Comparison of ENCODE assay signal across 7 mouse cellular contexts in genomic region chr3:96634928-96635879, GRCm38 (mm10). TPM values are rescaled to one million over a fixed set of nuclear protein-coding genes. Genes with fewer than 3 reads are reported as not detected.
DNase-seq lines count a peak whose midpoint lies in the region; ATAC-seq lines count a peak whose summit lies in the region.

Gene Pex11b (plus strand): TSS chr3:96635376.
Gene Gm42957 (plus strand): TSS chr3:96635474.

- peak; percentile 87 for DNase-seq in adrenal gland, adult 8-10 months
- DNase-seq in embryo, embryonic 9.5 days (ENCODE audit: extremely low spot score), result peak; percentile 84
- DNase-seq in gastrocnemius, postnatal 4 days (ENCODE audit: low spot score in 2 of 2), result peak; percentile 82 to 90
- peak; percentile 93 to 94 for DNase-seq in left cerebral cortex, postnatal 36 days (ENCODE audit: low spot score in 2 of 2)
- peak; percentile 98 for DNase-seq in midbrain, embryonic 11.5 days (ENCODE audit: low spot score, missing footprints)
- DNase-seq in skeletal muscle tissue, adult 2 months (ENCODE audit: low read depth, low spot score), result peak; percentile 75

- peak within 1 kb of the TSS; percentile 79 for H3K27ac ChIP-seq in intestine, embryonic 16.5 days (ENCODE audit: low read length)
- H3K27ac ChIP-seq in midbrain, embryonic 11.5 days (ENCODE audit: low read depth, low read length), result peak within 1 kb of the TSS; percentile 37

- H3K4me1 ChIP-seq in intestine, embryonic 16.5 days (ENCODE audit: control insufficient read depth, insufficient read depth, low read length), result peaks cover 24% of the 10 kb centered on the region
- H3K4me1 ChIP-seq in midbrain, embryonic 11.5 days (ENCODE audit: control insufficient read depth, insufficient read depth, low read length), result peaks cover 10% of the 10 kb centered on the region

- WGBS in intestine, embryonic 16.5 days, result 2% methylated on average over 59 of the region's 60 CpGs
- 1% methylated on average over 60 of the region's 60 CpGs for WGBS in midbrain, embryonic 11.5 days

- 0 out of 2 replicates have a peak, but pooled peaks cover 3% of the 10 kb centered on the region for H3K36me3 ChIP-seq in intestine, embryonic 16.5 days (ENCODE audit: control insufficient read depth, insufficient read depth, low read length)
- peaks cover 7% of the 10 kb centered on the region; the same call in 1 of the 2 replicates for H3K36me3 ChIP-seq in midbrain, embryonic 11.5 days (ENCODE audit: control insufficient read depth, insufficient read depth, low read length)

- no peaks in the 10 kb centered on the region for H3K27me3 ChIP-seq in intestine, embryonic 16.5 days (replicated peaks; ENCODE audit: control insufficient read depth, insufficient read depth, low read length)
- no peaks in the 10 kb centered on the region for H3K27me3 ChIP-seq in midbrain, embryonic 11.5 days (ENCODE audit: control insufficient read depth, insufficient read depth, low read length)

- intact Hi-C loops in left cerebral cortex, postnatal 36 days (cut with DNase I), result loop anchor here (2.0 to 10.0 kb wide), 2 partner anchors 50 to 84 kb away; no protein-coding TSS in a partner anchor

- H3K9ac ChIP-seq in intestine, embryonic 16.5 days (ENCODE audit: low read depth, low read length), result peak within 1 kb of the TSS; percentile 94
- peak within 1 kb of the TSS; percentile 80 for H3K9ac ChIP-seq in midbrain, embryonic 11.5 days (ENCODE audit: low read length)

- peak; percentile 92 for ATAC-seq in intestine, embryonic 16.5 days
- peak; percentile 92 for ATAC-seq in midbrain, embryonic 11.5 days (ENCODE audit: low FRiP score)

- H3K4me3 ChIP-seq in intestine, embryonic 16.5 days (ENCODE audit: low read length), result peak within 1 kb of the TSS; percentile 85
- H3K4me3 ChIP-seq in midbrain, embryonic 11.5 days (ENCODE audit: low read depth, low read length), result peak within 1 kb of the TSS; percentile 56

- peak within 1 kb of the TSS; percentile 60 for H3K4me2 ChIP-seq in intestine, embryonic 16.5 days (ENCODE audit: low read depth, low read length)
- H3K4me2 ChIP-seq in midbrain, embryonic 11.5 days, result peak within 1 kb of the TSS; percentile 88

- H3K9me3 ChIP-seq in intestine, embryonic 16.5 days (ENCODE audit: control insufficient read depth, low read length), result no peaks in the 10 kb centered on the region
- no peaks in the 10 kb centered on the region for H3K9me3 ChIP-seq in midbrain, embryonic 11.5 days (ENCODE audit: control insufficient read depth, low read length)

RNA-seq across cellular contexts. Expression of gene Pex11b, which starts in this region (rescaled TPM):
- 10 to 100 TPM; 51.1 to 60.0 (median 56.2) TPM for total RNA-seq in adrenal gland, adult 8-10 months (2022)
- total RNA-seq in gastrocnemius, postnatal 4 days (2021), result 10 to 100 TPM; 28.8 to 30.8 TPM
- polyA plus RNA-seq in intestine, embryonic 16.5 days (2015; fragmentation: Nextera tagmentation; extraction: Ambion mirVana), result 43.7 and 44.4 TPM in 2 replicates
- 10 to 100 TPM; 56.1 to 57.1 TPM for total RNA-seq in left cerebral cortex, postnatal 36 days (2021)
- 43.9 and 46.7 TPM in 2 replicates for polyA plus RNA-seq in midbrain, embryonic 11.5 days (2014; fragmentation: Nextera tagmentation; extraction: Ambion mirVana)

RNA-seq across cellular contexts. Expression of gene Gm42957, which starts in this region (rescaled TPM):
- under 1 TPM; 0.32 to 0.80 (median 0.40) TPM for total RNA-seq in adrenal gland, adult 8-10 months (2022)
- under 1 TPM; 0.31 to 0.61 TPM for total RNA-seq in gastrocnemius, postnatal 4 days (2021)
- 0.11 TPM in 1 of 2 replicates, not detected in the other for polyA plus RNA-seq in intestine, embryonic 16.5 days (2015; fragmentation: Nextera tagmentation; extraction: Ambion mirVana)
- under 1 TPM; 0.17 to 0.66 TPM for total RNA-seq in left cerebral cortex, postnatal 36 days (2021)
- polyA plus RNA-seq in midbrain, embryonic 11.5 days (2014; fragmentation: Nextera tagmentation; extraction: Ambion mirVana), result 0.04 TPM in 2 replicates

Comparison
In these comparisons a context has a peak if more than half of its experiments do, and no peak if none do; other contexts are left out.
1. Peak in every context shown above with its lines: DNase-seq, ATAC-seq, H3K4me3 ChIP-seq and H3K27ac ChIP-seq.